Mouse (Mus musculus): ENCODE data around the gene Schip1. TPM values are rescaled to one million over a fixed set of nuclear protein-coding genes. Genes with fewer than 3 reads are reported as not detected.

Gene Schip1
- polyA plus RNA-seq, 1 experiment from 2014 or later = 37.1 TPM

- DNase-seq (ENCODE audit: low spot score) (peak; percentile 80), ATAC-seq (ENCODE audit: low read depth) (no peak)
- no peak overlapping the region for H3K9ac ChIP-seq (ENCODE audit: low read depth, low read length)
- peak overlapping the region; percentile 26 for H3K4me3 ChIP-seq (ENCODE audit: low read depth, low read length)
- 53% methylated on average over 23 of the region's 23 CpGs for WGBS
- H3K27ac ChIP-seq (replicated peaks; ENCODE audit: low read depth, low read length) = no peak overlapping the region
- peak overlapping the region; percentile 38 for H3K4me2 ChIP-seq (ENCODE audit: low read depth, low read length)
- H3K9me3 ChIP-seq (ENCODE audit: control insufficient read depth, low read length) = no peaks in the 10 kb centered on the region
- H3K36me3 ChIP-seq (ENCODE audit: control insufficient read depth, insufficient read depth, low read length) = no peaks in the 10 kb centered on the region
- no peaks in the 10 kb centered on the region for H3K4me1 ChIP-seq (ENCODE audit: control insufficient read depth, insufficient read depth, low read length)
- H3K27me3 ChIP-seq (replicated peaks; ENCODE audit: control insufficient read depth, insufficient read depth, low read length) = 0 out of 2 replicates have a peak, but pooled peaks cover 8% of the 10 kb centered on the region
Measured at GRCm38 (mm10) chr3:68056373-68057275, 8.0 kb upstream of the Schip1 start.

- DNase-seq (ENCODE audit: low spot score) = no peak
- Histone ChIP-seq H3K27ac (replicated peaks; ENCODE audit: low read depth, low read length) (no peak overlapping the region), H3K4me1 (ENCODE audit: control insufficient read depth, insufficient read depth, low read length) (no peaks in the 10 kb centered on the region), H3K4me3 (ENCODE audit: low read depth, low read length) (no peak overlapping the region), H3K27me3 (replicated peaks; ENCODE audit: control insufficient read depth, insufficient read depth, low read length) (0 out of 2 replicates have a peak, but pooled peaks cover 8% of the 10 kb centered on the region), H3K9ac (ENCODE audit: low read depth, low read length) (no peak overlapping the region), H3K4me2 (ENCODE audit: low read depth, low read length) (no peak overlapping the region), H3K36me3 (ENCODE audit: control insufficient read depth, insufficient read depth, low read length) (no peaks in the 10 kb centered on the region), H3K9me3 (ENCODE audit: control insufficient read depth, low read length) (no peaks in the 10 kb centered on the region)
- peak; percentile 53; the same call in 1 of the 2 replicates for ATAC-seq (ENCODE audit: low read depth)
- 49% methylated on average over 2 of the region's 2 CpGs for WGBS
Measured at GRCm38 (mm10) chr3:68059162-68059800, 5.3 kb upstream of the Schip1 start.

GRCm38 (mm10) chr3:68071395-68072386 is 7.1 kb downstream of the Schip1 start:
- Histone ChIP-seq H3K9ac (ENCODE audit: low read depth, low read length) (no peak overlapping the region), H3K27ac (replicated peaks; ENCODE audit: low read depth, low read length) (no peak overlapping the region), H3K36me3 (ENCODE audit: control insufficient read depth, insufficient read depth, low read length) (no peaks in the 10 kb centered on the region), H3K4me2 (ENCODE audit: low read depth, low read length) (no peak overlapping the region), H3K4me1 (ENCODE audit: control insufficient read depth, insufficient read depth, low read length) (no peaks in the 10 kb centered on the region), H3K9me3 (ENCODE audit: control insufficient read depth, low read length) (no peaks in the 10 kb centered on the region), H3K27me3 (replicated peaks; ENCODE audit: control insufficient read depth, insufficient read depth, low read length) (no peaks in the 10 kb centered on the region), H3K4me3 (ENCODE audit: low read depth, low read length) (no peak overlapping the region)
- WGBS = 65% methylated on average over 9 of the region's 9 CpGs
- DNase-seq (ENCODE audit: low spot score) = peak; percentile 62
- peak; percentile 57; the same call in 1 of the 2 replicates for ATAC-seq (ENCODE audit: low read depth)

- DNase-seq (ENCODE audit: low spot score) = no peak
- H3K9me3 ChIP-seq (ENCODE audit: control insufficient read depth, low read length) = no peaks in the 10 kb centered on the region
- H3K27me3 ChIP-seq (replicated peaks; ENCODE audit: control insufficient read depth, insufficient read depth, low read length) = no peaks in the 10 kb centered on the region
- no peaks in the 10 kb centered on the region for H3K36me3 ChIP-seq (ENCODE audit: control insufficient read depth, insufficient read depth, low read length)
- no peak for ATAC-seq (ENCODE audit: low read depth)
- H3K4me3 ChIP-seq (ENCODE audit: low read depth, low read length) = no peak overlapping the region
- 70% methylated on average over 4 of the region's 4 CpGs for WGBS
- no peak overlapping the region for H3K4me2 ChIP-seq (ENCODE audit: low read depth, low read length)
- H3K9ac ChIP-seq (ENCODE audit: low read depth, low read length) = no peak overlapping the region
- H3K4me1 ChIP-seq (ENCODE audit: control insufficient read depth, insufficient read depth, low read length) = no peaks in the 10 kb centered on the region
- H3K27ac ChIP-seq (replicated peaks; ENCODE audit: low read depth, low read length) = no peak overlapping the region
Measured at GRCm38 (mm10) chr3:68077406-68077805, 12.8 kb downstream of the Schip1 start.

- Histone ChIP-seq H3K9ac (ENCODE audit: low read depth, low read length) (no peak overlapping the region), H3K27me3 (replicated peaks; ENCODE audit: control insufficient read depth, insufficient read depth, low read length) (no peaks in the 10 kb centered on the region), H3K36me3 (ENCODE audit: control insufficient read depth, insufficient read depth, low read length) (no peaks in the 10 kb centered on the region), H3K4me2 (ENCODE audit: low read depth, low read length) (no peak overlapping the region), H3K4me1 (ENCODE audit: control insufficient read depth, insufficient read depth, low read length) (no peaks in the 10 kb centered on the region), H3K27ac (replicated peaks; ENCODE audit: low read depth, low read length) (no peak overlapping the region), H3K4me3 (ENCODE audit: low read depth, low read length) (no peak overlapping the region), H3K9me3 (ENCODE audit: control insufficient read depth, low read length) (no peaks in the 10 kb centered on the region)
- ATAC-seq (ENCODE audit: low read depth) (no peak), DNase-seq (ENCODE audit: low spot score) (no peak)
- 92% methylated on average over 2 of the region's 2 CpGs for WGBS
Measured at GRCm38 (mm10) chr3:68085024-68085423, 20.4 kb downstream of the Schip1 start.

- Histone ChIP-seq H3K36me3 (ENCODE audit: control insufficient read depth, insufficient read depth, low read length) (no peaks in the 10 kb centered on the region), H3K27me3 (replicated peaks; ENCODE audit: control insufficient read depth, insufficient read depth, low read length) (no peaks in the 10 kb centered on the region), H3K9me3 (ENCODE audit: control insufficient read depth, low read length) (no peaks in the 10 kb centered on the region), H3K4me3 (ENCODE audit: low read depth, low read length) (no peak overlapping the region), H3K27ac (replicated peaks; ENCODE audit: low read depth, low read length) (no peak overlapping the region), H3K4me2 (ENCODE audit: low read depth, low read length) (no peak overlapping the region), H3K4me1 (ENCODE audit: control insufficient read depth, insufficient read depth, low read length) (no peaks in the 10 kb centered on the region), H3K9ac (ENCODE audit: low read depth, low read length) (no peak overlapping the region)
- ATAC-seq (ENCODE audit: low read depth) = no peak
- WGBS = 66% methylated on average over 4 of the region's 4 CpGs
- no peak for DNase-seq (ENCODE audit: low spot score)
Measured at GRCm38 (mm10) chr3:68092108-68092507, 27.5 kb downstream of the Schip1 start.

- WGBS = 73% methylated on average over 4 of the region's 4 CpGs
- Histone ChIP-seq H3K9me3 (ENCODE audit: control insufficient read depth, low read length) (no peaks in the 10 kb centered on the region), H3K27me3 (replicated peaks; ENCODE audit: control insufficient read depth, insufficient read depth, low read length) (no peaks in the 10 kb centered on the region), H3K36me3 (ENCODE audit: control insufficient read depth, insufficient read depth, low read length) (no peaks in the 10 kb centered on the region), H3K4me2 (ENCODE audit: low read depth, low read length) (no peak overlapping the region), H3K4me1 (ENCODE audit: control insufficient read depth, insufficient read depth, low read length) (no peaks in the 10 kb centered on the region), H3K4me3 (ENCODE audit: low read depth, low read length) (no peak overlapping the region), H3K27ac (replicated peaks; ENCODE audit: low read depth, low read length) (no peak overlapping the region), H3K9ac (ENCODE audit: low read depth, low read length) (no peak overlapping the region)
- peak; percentile 56 for DNase-seq (ENCODE audit: low spot score)
- ATAC-seq (ENCODE audit: low read depth) = no peak
Measured at GRCm38 (mm10) chr3:68096724-68097431, 32.3 kb downstream of the Schip1 start.
